Mouse (Mus musculus) midbrain, postnatal 0 days (tissue): ENCODE data around the gene Oas1g. TPM values are rescaled to one million over a fixed set of nuclear protein-coding genes. Genes with fewer than 3 reads are reported as not detected.

ENCODE experiments used
- ATAC-seq: fragments of 200-750 bp; cut with Nextera tagmentation; 2 replicates; pipeline ENCODE4 v1.8.0; 2017; ENCODE audit warnings: moderate number of reproducible peaks, mild to moderate bottlenecking, moderate TSS enrichment, moderate library complexity; ENCODE audit not compliant: low FRiP score
- DNase-seq: peaks from one replicate; pipeline ENCODE4 v3.0.0-alpha.2; 2015; ENCODE audit warnings: low spot score
- H3K27ac ChIP-seq: fragments of 300-500 bp; sonication (generic); 2 replicates; pipeline ENCODE4 v1.5.1; 2014; ENCODE audit warnings: low read depth, mild to moderate bottlenecking, low read length, mixed read lengths
- H3K27me3 ChIP-seq: fragments of 300-500 bp; sonication (generic); 2 replicates; pipeline ENCODE4 v1.6.1; 2014; ENCODE audit warnings: low read length, control low read depth, mixed read lengths; ENCODE audit not compliant: insufficient read depth
- H3K36me3 ChIP-seq: fragments of 300-500 bp; sonication (generic); 2 replicates; pipeline ENCODE4 v1.6.1; 2014; ENCODE audit warnings: low read length, control low read depth, mixed read lengths; ENCODE audit not compliant: insufficient read depth
- H3K4me1 ChIP-seq: fragments of 300-500 bp; sonication (generic); 2 replicates; pipeline ENCODE4 v1.6.1; 2014; ENCODE audit warnings: mild to moderate bottlenecking, control low read depth, antibody characterized with exemption, low read length, mixed read lengths; ENCODE audit not compliant: insufficient read depth
- H3K4me2 ChIP-seq: fragments of 300-500 bp; sonication (generic); 2 replicates; pipeline ENCODE4 v1.6.1; 2014; ENCODE audit warnings: low read depth, mild to moderate bottlenecking, low read length, mixed read lengths; ENCODE audit not compliant: poor library complexity, severe bottlenecking
- H3K4me3 ChIP-seq: fragments of 300-500 bp; sonication (generic); 2 replicates; pipeline ENCODE4 v1.5.1; 2014; ENCODE audit warnings: low read depth, mild to moderate bottlenecking, low read length, moderate library complexity
- H3K9ac ChIP-seq: fragments of 300-500 bp; sonication (generic); replicated peaks from 2 replicates; pipeline ENCODE4 v1.6.1; 2014; ENCODE audit warnings: mild to moderate bottlenecking, low read length, moderate library complexity, mixed read lengths; ENCODE audit not compliant: poor library complexity, severe bottlenecking
- H3K9me3 ChIP-seq: fragments of 300-500 bp; sonication (generic); 2 replicates; pipeline ENCODE4 v1.6.1; 2016; ENCODE audit warnings: low read length, control low read depth
- CTCF ChIP-seq: IDR thresholded peaks from 2 replicates; pipeline ENCODE4 v1.5.1; 2016; ENCODE audit warnings: antibody characterized with exemption, mild to moderate bottlenecking
- WGBS: fragments of 180-500 bp; shearing (Covaris S2); extraction: QIAGEN DNeasy Blood & Tissue Kit; methylation state at CpG from one replicate; pipeline ENCODE4 v1.1.7; 2014; 5-methylcytosine and 5-hydroxymethylcytosine counted together
- polyA plus RNA-seq: library from polyadenylated mRNA; unstranded; fragments of >200 nt; fragmentation: Nextera tagmentation; extraction: Ambion mirVana; gene quantifications from 2 replicates; pipeline ENCODE4 v1.2.1, GENCODE M21; 2015
- total RNA-seq: library from RNA; depleted of rRNA; stranded (reverse); fragments of >200 nt; gene quantifications from 2 replicates; pipeline ENCODE4 v1.2.3, GENCODE M21; 2014

Gene Oas1g
- total and polyA plus RNA-seq, 2 experiments from 2014 or later: 0.26 to 1.2 TPM

DNA sequence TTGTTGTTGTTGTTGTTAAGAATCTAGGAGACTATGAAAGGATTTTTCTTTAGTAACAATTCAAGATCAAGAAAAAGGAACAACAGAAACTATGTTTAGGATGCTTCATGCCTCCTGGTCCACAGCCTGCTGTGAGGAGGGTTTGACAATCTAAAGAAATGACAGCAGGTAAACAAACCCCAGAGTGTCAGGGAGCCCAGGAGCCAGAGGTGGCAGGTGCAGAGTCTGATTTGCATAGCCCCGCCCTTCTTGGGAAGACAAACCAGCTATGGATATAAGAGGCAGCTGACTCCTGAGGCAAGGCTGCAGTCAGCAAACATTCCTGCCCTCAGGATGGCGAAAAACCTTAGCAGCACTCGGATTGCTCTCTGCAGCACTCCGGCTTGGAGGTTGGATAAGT is 26.3 kb downstream of the Oas1g start, which contains the start of gene Oas1h:
Gene Oas1h, plus strand, starts transcription at position 301 of the 400 bp plus-strand sequence.
- Histone ChIP-seq H3K4me1 (no peaks in the 10 kb centered on the region), H3K9ac (no peak within 1 kb of the TSS), H3K4me2 (no peak within 1 kb of the TSS), H3K27ac (no peak within 1 kb of the TSS), H3K4me3 (no peak within 1 kb of the TSS), H3K27me3 (no peaks in the 10 kb centered on the region), H3K9me3 (no peaks in the 10 kb centered on the region), H3K36me3 (no peaks in the 10 kb centered on the region)
- no peak for TF ChIP-seq CTCF
- ATAC-seq: no peak
- 52% methylated on average over 4 of the region's 4 CpGs for WGBS
- DNase-seq: no peak

DNA sequence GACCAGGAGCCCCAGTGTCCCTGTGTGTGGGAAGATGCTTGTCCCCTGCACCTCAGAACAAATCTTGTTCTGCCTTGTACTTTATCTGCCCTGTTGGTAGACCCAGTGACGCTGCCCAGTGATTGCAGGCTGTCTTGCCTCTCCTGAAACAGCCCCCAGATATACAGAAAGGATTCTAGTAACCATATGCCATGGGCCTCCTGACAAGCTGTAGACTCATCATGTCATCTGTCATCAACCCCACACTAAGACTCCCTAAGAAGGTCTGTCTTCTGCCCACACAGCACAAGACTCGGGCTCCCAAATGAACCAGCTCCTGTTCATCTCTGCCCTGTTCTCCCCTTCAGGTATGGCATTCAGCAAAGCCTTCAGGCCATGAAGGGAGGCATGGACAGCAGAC is 28.2 kb downstream of the Oas1g start:
- Histone ChIP-seq H3K36me3 (no peaks in the 10 kb centered on the region), H3K27me3 (no peaks in the 10 kb centered on the region), H3K4me3 (no peak overlapping the region), H3K9ac (no peak overlapping the region), H3K4me1 (no peaks in the 10 kb centered on the region), H3K4me2 (no peak overlapping the region), H3K9me3 (peaks cover 3% of the 10 kb centered on the region; the same call in 1 of the 2 replicates), H3K27ac (no peak overlapping the region)
- TF ChIP-seq CTCF: no peak
- ATAC-seq (no peak), DNase-seq (no peak)
- 71% methylated on average over 2 of the region's 2 CpGs for WGBS

DNA sequence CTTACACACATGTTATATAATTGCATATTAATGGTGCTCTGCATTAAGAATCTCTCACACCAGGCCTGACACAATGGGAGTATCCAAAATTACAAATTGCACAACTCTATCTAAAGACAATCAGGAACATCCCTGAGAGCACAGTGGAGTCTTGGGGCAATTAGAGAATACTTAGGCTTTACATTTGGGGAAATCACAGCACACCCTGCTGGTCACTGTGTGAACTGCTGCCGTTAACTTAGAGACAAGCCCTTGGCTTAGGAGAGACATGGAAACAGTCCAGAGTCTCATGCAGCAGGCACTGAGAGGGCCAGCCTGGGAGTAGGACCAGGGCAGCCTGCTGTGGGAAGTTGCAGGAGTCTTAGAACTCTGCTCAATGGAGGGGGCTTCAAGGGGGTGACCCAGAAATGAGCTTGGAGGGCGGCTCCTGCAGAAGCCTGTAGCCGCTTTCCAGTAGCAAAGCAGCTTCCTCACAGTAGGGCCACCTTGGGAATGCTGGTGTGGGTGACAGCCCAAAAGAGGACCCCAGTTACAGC is 37.7 kb downstream of the Oas1g start:
- no peak for ATAC-seq
- Histone ChIP-seq H3K9ac (no peak overlapping the region), H3K9me3 (peaks cover 6% of the 10 kb centered on the region; the same call in 1 of the 2 replicates), H3K4me3 (no peak overlapping the region), H3K4me2 (no peak overlapping the region), H3K36me3 (no peaks in the 10 kb centered on the region), H3K4me1 (no peaks in the 10 kb centered on the region), H3K27me3 (no peaks in the 10 kb centered on the region), H3K27ac (no peak overlapping the region)
- peak; percentile 23 for DNase-seq
- TF ChIP-seq CTCF: peak; percentile 68
- WGBS: 63% methylated on average over 3 of the region's 3 CpGs

DNA sequence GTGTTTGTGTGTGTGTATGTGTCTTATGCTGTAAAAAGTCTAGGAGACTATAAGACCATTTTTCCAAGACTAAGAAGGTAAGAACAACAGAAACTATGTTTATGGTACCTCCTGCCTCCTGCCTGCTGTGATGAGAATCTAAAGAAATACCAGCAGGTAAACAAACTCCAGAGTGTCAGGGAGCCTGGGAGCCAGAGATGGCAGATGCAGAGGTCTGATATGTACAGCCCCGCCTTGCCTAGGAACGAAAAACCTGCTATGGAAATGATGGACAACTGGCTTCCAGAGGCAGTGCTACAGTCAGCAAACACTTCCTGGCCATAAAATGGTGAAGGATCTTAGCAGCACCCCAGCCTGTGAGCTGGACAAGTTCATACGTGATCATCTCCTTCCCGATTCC is 40.3 kb downstream of the Oas1g start, which contains the start of gene Oas1f:
Gene Oas1f, plus strand, starts transcription at position 301 of the 400 bp plus-strand sequence.
- no peaks in the 10 kb centered on the region for H3K36me3 ChIP-seq
- 78% methylated on average over 4 of the region's 4 CpGs for WGBS
- ATAC-seq: no peak
- H3K4me3 ChIP-seq: no peak within 1 kb of the TSS
- no peaks in the 10 kb centered on the region for H3K4me1 ChIP-seq
- no peak within 1 kb of the TSS for H3K27ac ChIP-seq
- H3K9ac ChIP-seq: no peak within 1 kb of the TSS
- DNase-seq: no peak
- no peaks in the 10 kb centered on the region for H3K9me3 ChIP-seq
- no peak for TF ChIP-seq CTCF
- no peaks in the 10 kb centered on the region for H3K27me3 ChIP-seq
- H3K4me2 ChIP-seq: no peak within 1 kb of the TSS

DNA sequence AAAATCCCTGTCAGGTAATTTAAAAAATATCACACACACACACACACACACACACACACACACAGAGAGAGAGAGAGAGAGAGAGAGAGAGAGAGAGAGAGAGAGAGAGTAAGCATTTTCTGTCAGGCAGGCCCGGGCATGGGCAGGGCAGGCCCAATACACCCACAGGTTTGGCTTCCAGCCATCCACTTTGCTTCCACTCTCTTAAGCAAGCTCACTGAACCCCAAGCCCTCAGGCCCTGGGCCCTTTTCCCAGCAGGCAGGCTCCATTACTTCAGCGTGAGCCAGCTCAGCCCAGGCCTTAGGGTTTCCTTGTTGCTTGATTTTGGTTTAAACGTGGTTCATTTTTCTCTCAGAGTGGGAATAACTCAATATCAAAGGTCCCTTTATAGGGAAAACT is 42.7 kb downstream of the Oas1g start:
- no peak overlapping the region for H3K9ac ChIP-seq
- H3K4me2 ChIP-seq: no peak overlapping the region
- peak; percentile 40 for DNase-seq
- H3K4me3 ChIP-seq: no peak overlapping the region
- H3K36me3 ChIP-seq: no peaks in the 10 kb centered on the region
- no peaks in the 10 kb centered on the region for H3K4me1 ChIP-seq
- 66% methylated on average over 3 of the region's 3 CpGs for WGBS
- H3K27me3 ChIP-seq: no peaks in the 10 kb centered on the region
- no peak for ATAC-seq
- no peaks in the 10 kb centered on the region for H3K9me3 ChIP-seq
- no peak overlapping the region for H3K27ac ChIP-seq
- no peak for TF ChIP-seq CTCF

DNA sequence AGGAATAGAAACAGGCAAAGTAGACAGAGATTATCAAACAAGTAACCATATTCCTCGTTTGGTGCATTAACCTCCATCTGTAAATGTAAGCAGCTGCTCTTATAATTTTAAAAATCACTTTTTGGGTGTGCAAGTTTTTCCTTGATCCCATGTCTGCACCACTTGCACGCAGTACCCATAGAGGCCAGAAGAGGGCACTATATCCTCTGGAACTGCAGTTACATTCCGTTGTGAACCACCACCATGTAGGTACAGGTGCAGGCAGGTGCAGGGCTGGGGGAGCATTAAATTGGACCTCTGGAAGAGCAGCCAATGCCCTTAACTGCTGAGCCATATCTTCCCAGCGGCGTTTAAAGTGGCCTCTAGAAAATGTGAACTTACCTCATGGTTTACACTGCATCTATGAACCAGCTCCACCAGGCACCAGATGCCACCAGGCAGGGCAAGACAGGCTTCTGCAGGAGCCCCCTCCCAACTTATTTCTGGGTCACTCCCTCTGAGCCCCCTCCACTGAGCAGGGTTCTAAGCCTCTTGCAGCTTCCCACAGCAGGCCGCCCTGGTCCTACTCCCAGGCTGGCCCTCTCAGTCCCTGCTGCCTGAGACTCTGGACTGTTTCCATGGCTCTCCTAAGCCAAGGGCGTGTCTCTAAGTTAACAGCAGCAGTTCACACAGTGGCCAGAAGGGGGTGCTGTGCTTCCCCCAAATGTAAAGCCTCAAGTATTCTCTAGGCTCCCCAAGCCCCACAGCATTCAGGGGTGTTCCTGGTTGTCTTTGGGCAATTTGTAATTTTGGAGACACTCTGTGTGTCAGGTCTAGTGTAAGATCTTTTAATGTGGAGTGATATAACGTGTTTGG is 50.5 kb downstream of the Oas1g start:
- Histone ChIP-seq H3K4me3 (no peak overlapping the region), H3K36me3 (no peaks in the 10 kb centered on the region), H3K27ac (no peak overlapping the region), H3K9me3 (no peaks in the 10 kb centered on the region), H3K9ac (no peak overlapping the region), H3K4me2 (no peak overlapping the region), H3K27me3 (no peaks in the 10 kb centered on the region), H3K4me1 (no peaks in the 10 kb centered on the region)
- DNase-seq (peak; percentile 52), ATAC-seq (no peak)
- WGBS: 5% methylated on average over 8 of the region's 8 CpGs
- TF ChIP-seq CTCF: peak; percentile 75
